Mouse (Mus musculus) heart, postnatal 14 days (tissue): ENCODE measurements around the gene Tkfc. TPM values are rescaled to one million over a fixed set of nuclear protein-coding genes. Genes with fewer than 3 reads are reported as not detected.
A peak's percentile ranks its signal among the peaks of the same experiment; 100 is the strongest.

Experiments
- DNase-seq, 2 experiments: peaks; one replicate each; pipeline ENCODE4 v3.0.0; 2021 to 2022
- intact Hi-C: fragments of 180-260 bp; cut with DNase I; formaldehyde crosslinking; loops from one replicate; pipeline ENCODE4 v1.15.1; 2025
- total RNA-seq, 2 experiments: library from RNA; stranded (reverse); gene quantifications; 2 replicates each; pipeline ENCODE4 v1.2.3; 2021

Gene Tkfc
- total RNA-seq, 2 experiments from 2014 or later: 8.2 to 10.1 TPM

DNA sequence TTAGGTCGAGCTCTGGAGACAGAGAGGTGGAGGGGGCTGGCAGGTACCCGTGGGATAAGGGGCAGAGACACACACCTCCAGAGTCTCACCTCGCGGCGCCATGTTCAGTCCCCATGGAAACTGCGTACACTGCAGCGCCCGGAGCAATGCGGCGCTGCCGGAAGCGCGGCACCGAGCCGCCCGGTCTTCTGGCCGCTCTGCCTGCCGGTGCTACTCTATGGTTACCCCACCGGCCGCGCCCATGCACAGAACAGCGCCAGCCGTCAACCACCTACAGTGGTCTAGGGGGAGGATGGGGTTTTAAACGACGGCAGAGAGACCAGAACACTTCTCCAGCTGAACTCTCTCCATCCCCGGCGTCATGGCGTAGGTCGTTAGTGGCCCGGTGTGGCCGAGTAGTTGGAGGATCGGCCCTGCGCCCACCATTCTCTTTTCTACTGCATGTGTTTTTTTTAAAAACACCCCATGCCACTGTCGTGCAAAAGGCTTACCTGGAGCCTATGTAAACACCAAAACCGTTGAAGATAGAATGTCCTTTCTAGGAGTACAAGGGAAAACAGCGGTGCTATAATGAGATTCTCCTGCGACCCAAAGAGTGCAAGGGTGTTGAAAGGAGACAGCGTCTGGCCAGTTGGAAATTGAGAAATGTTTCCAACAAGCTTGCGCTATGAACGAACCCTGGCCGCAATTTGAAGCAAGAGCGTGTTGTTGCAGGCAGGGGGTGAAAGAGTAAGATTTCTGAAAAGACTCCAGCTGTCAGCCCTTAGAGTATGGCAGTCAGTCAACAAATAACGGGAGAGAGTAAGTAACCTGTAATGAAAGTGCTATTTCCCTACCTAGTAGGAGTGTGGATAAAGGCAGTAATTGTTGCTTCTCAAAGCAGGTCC lies 49.6 kb downstream of the Tkfc start, which contains the start of gene Tmem216:
Gene Tmem216 (minus strand): TSS at position 615 of the 887 bp plus-strand sequence.
- intact Hi-C loops: loop anchor here (1.0 kb wide), 1 partner anchor 50 kb away; no protein-coding TSS in a partner anchor
- DNase-seq: peak; percentile 88 to 89

DNA sequence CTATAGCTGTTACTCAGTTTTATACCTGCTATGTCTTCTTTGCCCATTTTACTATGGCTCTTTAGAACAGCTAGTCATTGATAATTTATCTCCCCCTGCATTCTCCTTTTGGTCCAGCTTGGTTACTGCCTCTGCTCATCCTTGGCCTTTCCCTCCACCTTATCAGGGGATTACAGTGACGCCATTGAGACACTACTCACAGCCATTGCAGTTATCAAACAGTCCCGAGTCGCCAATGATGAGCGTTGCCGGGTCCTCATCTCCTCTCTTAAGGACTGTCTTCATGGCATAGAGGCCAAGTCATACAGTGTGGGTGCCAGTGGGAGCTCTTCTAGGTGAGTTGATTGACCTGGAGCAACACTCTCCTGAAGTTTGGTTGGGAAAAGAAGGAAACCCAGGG lies 66.0 kb downstream of the Tkfc start:
- DNase-seq: no peak
- intact Hi-C loops: no loop called here

Other genes with a start within 250 kb of the Tkfc start
- 10 to 100 TPM; 35.0 to 39.4 TPM for gene Syt7, start 216.6 kb downstream of the Tkfc start, total RNA-seq
- gene Lrrc10b, start 148.2 kb downstream of the Tkfc start, total RNA-seq: 1 to 10 TPM; 1.4 to 2.6 TPM
- under 1 TPM; 0.32 to 0.48 TPM for gene Ppp1r32, start 122.7 kb downstream of the Tkfc start, total RNA-seq
- 10 to 100 TPM; 35.3 to 36.4 TPM for gene Cpsf7, start 80.4 kb downstream of the Tkfc start, total RNA-seq
- 10 to 100 TPM; 64.1 to 78.7 TPM for gene Sdhaf2, start 79.5 kb downstream of the Tkfc start, total RNA-seq
- gene Tmem216, start 49.4 kb downstream of the Tkfc start, total RNA-seq: 1 to 10 TPM; 3.9 to 4.7 TPM
- 10 to 100 TPM; 10.2 to 11.3 TPM for gene Cyb561a3, start 28.5 kb downstream of the Tkfc start, total RNA-seq
- gene Tmem138, start 28.3 kb downstream of the Tkfc start, total RNA-seq: 1 to 10 TPM; 3.2 to 4.4 TPM
- 100 to 1,000 TPM; 181 to 185 TPM for gene Ddb1, start 327 bp downstream of the Tkfc start, total RNA-seq
- gene Vwce, start 28.6 kb upstream of the Tkfc start, total RNA-seq: under 1 TPM in 1 of 2 experiments, not detected in 1; 0.45 TPM
- gene Pga5, start 72.4 kb upstream of the Tkfc start, total RNA-seq: not detected
- 10 to 100 TPM; 18.6 to 20.0 TPM for gene Vps37c, start 83.1 kb upstream of the Tkfc start, total RNA-seq
- gene Cd5, start 133.3 kb upstream of the Tkfc start, total RNA-seq: 1 to 10 TPM in 1 of 2 experiments, under 1 TPM in 1; 0.36 to 4.9 TPM
- 1 to 10 TPM in 1 of 2 experiments, under 1 TPM in 1; 0.41 to 3.6 TPM for gene Cd6, start 224.4 kb upstream of the Tkfc start, total RNA-seq
- 1 to 10 TPM; 2.6 to 2.9 TPM for gene Slc15a3, start 234.1 kb upstream of the Tkfc start, total RNA-seq